Mouse (Mus musculus): ENCODE measurements around the gene Sesn2. TPM values are rescaled to one million over a fixed set of nuclear protein-coding genes. Genes with fewer than 3 reads are reported as not detected.
A peak's percentile ranks its signal among the peaks of the same experiment; 100 is the strongest.
"Not testable (repeated sequence)": the region's sequence is repeated elsewhere in the genome, so short reads cannot be mapped to it uniquely, and the experiment has no call there.

The Sesn2 gene
- 14.2 TPM in 2 replicates for polyA plus RNA-seq (2015; fragmentation: Nextera tagmentation; extraction: Ambion mirVana)

DNA sequence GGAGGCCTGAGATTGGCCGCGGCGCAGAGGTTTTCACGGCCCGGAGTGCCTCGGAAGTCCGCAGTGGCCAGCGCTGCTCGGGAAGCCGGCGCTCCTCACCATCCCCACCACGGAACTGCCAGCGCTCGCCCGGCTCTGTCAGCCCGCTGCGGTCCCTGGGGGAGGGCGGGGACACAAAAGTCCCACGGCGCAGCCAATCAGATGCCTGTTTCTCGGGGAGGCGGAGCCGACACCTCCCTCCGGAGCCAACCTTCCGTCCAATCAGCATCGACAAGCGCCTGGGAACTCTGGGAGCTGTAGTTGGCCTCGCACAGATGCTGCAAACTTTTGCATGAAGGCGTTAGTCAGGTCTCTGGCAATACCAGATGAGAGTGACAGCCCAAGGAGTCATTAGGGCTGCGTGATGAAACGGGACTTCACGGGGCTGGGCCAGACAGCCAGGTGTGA is at the start of gene Sesn2:
Sesn2 (minus strand) TSS at position 150 of the 447 bp plus-strand sequence.
- H3K36me3 ChIP-seq, result no peaks in the 10 kb centered on the region
- no peaks in the 10 kb centered on the region for H3K9me3 ChIP-seq
- H3K4me3 ChIP-seq (replicated peaks), result peak within 1 kb of the TSS; percentile 85
- H3K9ac ChIP-seq, result peak within 1 kb of the TSS; percentile 78
- WGBS, result 0% methylated on average over 32 of the region's 32 CpGs
- H3K27me3 ChIP-seq (replicated peaks), result no peaks in the 10 kb centered on the region
- H3K27ac ChIP-seq, result peak within 1 kb of the TSS; percentile 91
- ATAC-seq (ENCODE audit: insufficient read depth, low FRiP score, low read depth), result peak; percentile 92
- peak within 1 kb of the TSS; percentile 84 for H3K4me2 ChIP-seq
- H3K4me1 ChIP-seq, result peaks cover 13% of the 10 kb centered on the region; the same call in 1 of the 2 replicates

DNA sequence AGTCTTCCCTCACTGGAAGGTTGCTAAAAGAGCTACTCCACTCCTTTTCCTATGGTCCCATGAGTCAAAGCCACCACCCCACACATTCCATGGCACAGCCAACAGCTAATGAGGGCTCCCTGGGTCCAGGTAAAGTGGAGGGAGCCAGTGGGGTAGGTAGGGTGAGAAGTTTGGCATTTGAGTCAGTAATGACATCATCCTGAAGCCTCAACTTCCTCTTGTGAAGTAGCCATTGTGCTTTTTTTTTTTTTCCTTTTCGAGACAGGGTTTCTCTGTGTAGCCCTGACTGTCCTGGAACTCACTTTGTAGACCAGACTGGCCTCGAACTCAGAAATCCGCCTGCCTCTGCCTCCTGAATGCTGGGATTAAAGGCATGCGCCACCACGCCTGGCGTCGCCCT is 45.2 kb upstream of the Sesn2 start:
- H3K9me3 ChIP-seq; H3K27ac ChIP-seq; H3K9ac ChIP-seq; H3K27me3 ChIP-seq (replicated peaks); H3K4me3 ChIP-seq (replicated peaks); H3K4me1 ChIP-seq; H3K4me2 ChIP-seq; ATAC-seq (ENCODE audit: insufficient read depth, low FRiP score, low read depth): not testable (repeated sequence)
- 88% methylated on average over 7 of the region's 7 CpGs for WGBS
- H3K36me3 ChIP-seq, result peaks cover 23% of the 10 kb centered on the region

DNA sequence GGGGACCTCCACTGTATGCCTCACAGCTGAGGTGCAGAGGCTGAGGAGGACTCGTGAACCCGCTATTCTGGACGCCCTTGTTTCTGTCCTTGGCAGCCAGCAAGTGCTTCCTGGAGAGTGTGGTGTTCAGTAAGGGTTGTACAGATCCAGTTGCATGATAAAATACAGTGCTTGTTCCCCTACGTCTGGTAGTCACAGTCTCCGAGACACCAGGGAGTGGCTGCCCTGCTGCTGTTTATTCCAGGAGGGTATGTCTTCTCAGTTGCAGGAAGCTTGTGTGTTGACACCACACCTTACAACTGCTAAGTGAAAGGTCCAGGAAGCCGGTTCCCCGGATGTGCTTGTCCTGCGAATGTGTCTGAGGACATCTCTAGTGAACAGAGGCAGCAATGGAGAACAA is 44.4 kb upstream of the Sesn2 start:
- H3K36me3 ChIP-seq, result peaks cover 30% of the 10 kb centered on the region
- H3K9ac ChIP-seq, result no peak overlapping the region
- peak overlapping the region; percentile 36; the same call in 1 of the 2 replicates for H3K27ac ChIP-seq
- H3K4me3 ChIP-seq (replicated peaks), result no peak overlapping the region
- H3K4me2 ChIP-seq, result no peak overlapping the region
- H3K27me3 ChIP-seq (replicated peaks), result no peaks in the 10 kb centered on the region
- H3K4me1 ChIP-seq, result no peaks in the 10 kb centered on the region
- no peaks in the 10 kb centered on the region for H3K9me3 ChIP-seq
- WGBS, result 73% methylated on average over 8 of the region's 8 CpGs
- no peak for ATAC-seq (ENCODE audit: insufficient read depth, low FRiP score, low read depth)

DNA sequence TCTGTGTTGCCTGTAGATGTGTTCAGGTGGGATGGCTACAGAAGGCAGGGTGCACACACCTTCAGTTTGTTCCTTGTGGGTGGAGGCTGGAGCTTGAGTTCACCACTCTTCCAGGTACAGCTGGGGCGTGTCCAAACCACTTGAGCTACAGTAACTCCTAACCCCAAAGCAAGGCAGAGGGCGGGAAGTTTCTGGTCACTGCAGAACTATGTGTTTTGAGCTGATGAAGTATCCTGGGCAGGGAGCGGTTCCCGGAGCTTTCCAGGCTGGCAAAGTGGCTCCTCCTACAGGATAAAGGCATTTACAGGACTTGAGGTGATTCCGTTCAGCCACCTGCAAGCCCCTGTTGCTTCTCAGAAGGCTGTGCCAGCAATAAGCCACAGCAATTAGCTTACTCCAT is 43.9 kb upstream of the Sesn2 start:
- H3K9me3 ChIP-seq, result no peaks in the 10 kb centered on the region
- H3K27ac ChIP-seq, result peak overlapping the region; percentile 36; the same call in 1 of the 2 replicates
- H3K4me3 ChIP-seq (replicated peaks), result no peak overlapping the region
- H3K9ac ChIP-seq, result no peak overlapping the region
- H3K4me1 ChIP-seq, result no peaks in the 10 kb centered on the region
- H3K4me2 ChIP-seq, result no peak overlapping the region
- WGBS, result 68% methylated on average over 5 of the region's 5 CpGs
- H3K27me3 ChIP-seq (replicated peaks), result no peaks in the 10 kb centered on the region
- H3K36me3 ChIP-seq, result peaks cover 34% of the 10 kb centered on the region
- no peak for ATAC-seq (ENCODE audit: insufficient read depth, low FRiP score, low read depth)

DNA sequence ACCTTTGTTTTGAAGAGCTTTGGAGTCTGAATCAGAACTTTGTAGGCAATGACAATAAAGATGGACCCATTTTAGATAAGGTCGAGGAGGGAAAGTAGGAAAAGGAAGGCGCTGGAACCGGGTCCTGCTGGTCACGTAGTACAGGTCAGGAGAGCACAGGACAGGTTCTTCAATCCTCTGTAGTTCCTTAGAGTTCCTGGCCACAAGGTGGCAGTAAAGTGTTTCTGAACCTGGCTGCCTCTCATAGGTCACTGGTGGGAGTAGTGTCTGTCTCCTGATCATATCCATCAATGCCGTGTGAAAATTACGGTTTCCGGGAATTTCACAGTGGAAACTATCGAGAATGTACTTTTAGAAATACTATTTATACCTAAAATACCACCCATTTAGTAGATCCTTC is 35.5 kb upstream of the Sesn2 start:
- no peak overlapping the region for H3K4me2 ChIP-seq
- no peaks in the 10 kb centered on the region for H3K27me3 ChIP-seq (replicated peaks)
- ATAC-seq (ENCODE audit: insufficient read depth, low FRiP score, low read depth), result no peak
- H3K36me3 ChIP-seq, result peaks cover 64% of the 10 kb centered on the region
- WGBS, result 22% methylated on average over 8 of the region's 8 CpGs
- no peaks in the 10 kb centered on the region for H3K4me1 ChIP-seq
- no peak overlapping the region for H3K9ac ChIP-seq
- no peak overlapping the region for H3K27ac ChIP-seq
- H3K9me3 ChIP-seq, result no peaks in the 10 kb centered on the region
- H3K4me3 ChIP-seq (replicated peaks), result no peak overlapping the region

DNA sequence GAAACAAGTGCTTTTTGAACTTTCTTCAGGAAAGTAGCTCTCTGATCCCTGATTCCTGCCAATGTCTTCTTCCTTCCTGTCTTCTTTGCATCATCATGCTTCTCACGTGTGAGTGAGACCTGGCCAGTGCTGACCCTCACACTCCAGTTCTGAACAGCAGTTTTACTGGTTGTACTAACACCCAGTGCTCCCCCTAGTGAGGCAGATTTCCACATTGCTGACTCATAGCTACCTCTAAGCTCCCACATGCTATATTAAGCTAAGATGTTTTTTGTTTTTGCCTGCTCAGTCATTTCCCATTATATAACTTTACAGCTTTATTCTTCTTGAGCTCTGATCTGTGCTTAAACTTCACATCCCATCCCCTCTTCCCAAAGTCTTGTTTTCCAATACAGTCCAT is 32.4 kb upstream of the Sesn2 start:
- H3K4me1 ChIP-seq, result no peaks in the 10 kb centered on the region
- 55% methylated on average over 1 of the region's 1 CpGs for WGBS
- H3K27ac ChIP-seq, result no peak overlapping the region
- H3K27me3 ChIP-seq (replicated peaks), result no peaks in the 10 kb centered on the region
- H3K9me3 ChIP-seq, result no peaks in the 10 kb centered on the region
- no peak for ATAC-seq (ENCODE audit: insufficient read depth, low FRiP score, low read depth)
- H3K4me3 ChIP-seq (replicated peaks), result no peak overlapping the region
- no peak overlapping the region for H3K4me2 ChIP-seq
- no peak overlapping the region for H3K9ac ChIP-seq
- H3K36me3 ChIP-seq, result peaks cover 61% of the 10 kb centered on the region

DNA sequence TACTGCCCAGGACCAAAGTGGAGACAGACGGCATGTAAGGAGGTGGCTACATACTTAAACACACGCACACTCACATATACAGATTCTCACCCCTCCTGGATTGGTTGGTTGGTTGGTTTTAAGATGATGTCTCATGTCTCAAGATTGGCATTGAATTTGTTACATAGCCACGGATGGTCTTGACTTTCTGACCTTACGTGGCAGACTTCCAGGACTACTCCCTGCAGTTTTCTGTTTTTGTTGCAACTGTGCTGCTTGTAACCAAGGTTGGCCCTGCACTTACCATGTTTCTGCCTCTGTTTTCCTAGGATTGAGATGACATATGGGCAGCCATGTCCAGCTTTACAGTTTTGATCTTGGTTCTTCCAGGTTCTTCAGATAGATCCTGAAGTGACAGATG is 31.1 kb upstream of the Sesn2 start:
- 84% methylated on average over 4 of the region's 4 CpGs for WGBS
- H3K4me1 ChIP-seq, result peaks cover 8% of the 10 kb centered on the region; the same call in 1 of the 2 replicates
- H3K27ac ChIP-seq, result no peak overlapping the region
- H3K4me3 ChIP-seq (replicated peaks), result no peak overlapping the region
- H3K27me3 ChIP-seq (replicated peaks), result no peaks in the 10 kb centered on the region
- H3K36me3 ChIP-seq, result peaks cover 53% of the 10 kb centered on the region
- no peak overlapping the region for H3K4me2 ChIP-seq
- ATAC-seq (ENCODE audit: insufficient read depth, low FRiP score, low read depth), result no peak
- H3K9me3 ChIP-seq, result no peaks in the 10 kb centered on the region
- H3K9ac ChIP-seq, result no peak overlapping the region

DNA sequence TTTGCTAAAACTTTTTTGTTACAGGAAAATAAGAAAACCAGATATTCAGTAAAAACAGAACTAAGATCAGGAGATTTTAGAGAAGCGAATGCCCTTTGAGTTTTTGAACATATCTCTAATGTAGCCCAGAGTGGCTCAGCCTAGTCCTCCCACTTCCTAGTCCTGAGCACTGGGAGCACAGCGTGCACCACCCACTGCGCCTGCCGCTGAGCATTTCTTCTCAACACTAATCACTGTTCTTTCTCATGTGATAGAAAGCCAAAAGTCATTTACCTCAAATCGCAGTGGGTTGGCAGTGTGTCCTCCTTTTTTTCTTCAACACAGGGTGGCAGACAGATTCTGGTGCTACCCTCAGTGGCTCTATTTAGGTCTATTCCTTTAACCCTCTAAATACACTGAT is 29.2 kb upstream of the Sesn2 start:
- Histone ChIP-seq H3K9me3 (no peaks in the 10 kb centered on the region), H3K4me3 (replicated peaks) (no peak overlapping the region), H3K27me3 (replicated peaks) (no peaks in the 10 kb centered on the region), H3K4me2 (no peak overlapping the region), H3K36me3 (peaks cover 42% of the 10 kb centered on the region), H3K4me1 (peaks cover 12% of the 10 kb centered on the region; the same call in 1 of the 2 replicates), H3K27ac (no peak overlapping the region), H3K9ac (no peak overlapping the region)
- 96% methylated on average over 5 of the region's 5 CpGs for WGBS
- no peak for ATAC-seq (ENCODE audit: insufficient read depth, low FRiP score, low read depth)

DNA sequence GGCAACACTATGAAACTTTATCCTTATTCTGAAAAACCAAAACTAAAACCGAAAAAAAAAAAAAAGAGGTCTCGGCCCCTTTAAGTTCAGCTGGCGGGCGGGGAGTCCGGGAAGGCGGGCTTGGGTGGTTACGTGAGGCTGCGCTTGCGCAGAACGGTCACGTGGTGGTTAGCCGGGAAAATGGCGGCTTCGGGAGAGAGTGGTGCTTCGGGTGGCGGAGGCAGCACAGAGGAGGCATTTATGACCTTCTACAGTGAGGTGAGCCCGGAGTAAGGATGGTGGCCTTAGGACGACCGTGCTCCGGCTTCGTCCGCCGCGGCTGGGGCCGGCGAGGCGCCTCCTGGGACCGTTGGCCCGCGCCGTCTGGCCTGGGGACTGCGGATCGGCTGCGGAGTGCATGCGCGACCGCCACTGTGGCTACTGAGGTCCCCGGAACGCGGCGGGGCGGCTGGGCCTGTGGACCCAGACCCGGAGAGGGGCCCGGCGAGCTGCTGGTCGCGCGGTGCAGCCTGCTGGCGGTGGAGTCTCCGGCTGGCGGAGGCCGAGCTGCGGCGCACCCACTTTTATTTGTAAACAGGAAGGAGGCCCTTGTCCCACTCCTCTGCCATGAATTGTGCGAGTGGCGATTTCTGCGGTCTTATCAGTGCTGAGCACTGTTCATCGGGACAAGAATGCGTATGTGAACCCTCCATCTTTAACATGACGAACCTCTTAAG is 25.3 kb upstream of the Sesn2 start, which contains the start of gene Dnajc8:
Dnajc8 (plus strand) TSS at position 145 of the 716 bp plus-strand sequence.
- Histone ChIP-seq H3K27me3 (replicated peaks) (no peaks in the 10 kb centered on the region), H3K36me3 (0 out of 2 replicates have a peak, but pooled peaks cover 14% of the 10 kb centered on the region), H3K9ac (peak within 1 kb of the TSS; percentile 100), H3K4me1 (peaks cover 12% of the 10 kb centered on the region), H3K27ac (peak within 1 kb of the TSS; percentile 83), H3K4me2 (peak within 1 kb of the TSS; percentile 81), H3K9me3 (no peaks in the 10 kb centered on the region), H3K4me3 (replicated peaks) (peak within 1 kb of the TSS; percentile 100)
- ATAC-seq (ENCODE audit: insufficient read depth, low FRiP score, low read depth), result peak; percentile 74
- WGBS, result under 1% methylated on average over 60 of the region's 60 CpGs

DNA sequence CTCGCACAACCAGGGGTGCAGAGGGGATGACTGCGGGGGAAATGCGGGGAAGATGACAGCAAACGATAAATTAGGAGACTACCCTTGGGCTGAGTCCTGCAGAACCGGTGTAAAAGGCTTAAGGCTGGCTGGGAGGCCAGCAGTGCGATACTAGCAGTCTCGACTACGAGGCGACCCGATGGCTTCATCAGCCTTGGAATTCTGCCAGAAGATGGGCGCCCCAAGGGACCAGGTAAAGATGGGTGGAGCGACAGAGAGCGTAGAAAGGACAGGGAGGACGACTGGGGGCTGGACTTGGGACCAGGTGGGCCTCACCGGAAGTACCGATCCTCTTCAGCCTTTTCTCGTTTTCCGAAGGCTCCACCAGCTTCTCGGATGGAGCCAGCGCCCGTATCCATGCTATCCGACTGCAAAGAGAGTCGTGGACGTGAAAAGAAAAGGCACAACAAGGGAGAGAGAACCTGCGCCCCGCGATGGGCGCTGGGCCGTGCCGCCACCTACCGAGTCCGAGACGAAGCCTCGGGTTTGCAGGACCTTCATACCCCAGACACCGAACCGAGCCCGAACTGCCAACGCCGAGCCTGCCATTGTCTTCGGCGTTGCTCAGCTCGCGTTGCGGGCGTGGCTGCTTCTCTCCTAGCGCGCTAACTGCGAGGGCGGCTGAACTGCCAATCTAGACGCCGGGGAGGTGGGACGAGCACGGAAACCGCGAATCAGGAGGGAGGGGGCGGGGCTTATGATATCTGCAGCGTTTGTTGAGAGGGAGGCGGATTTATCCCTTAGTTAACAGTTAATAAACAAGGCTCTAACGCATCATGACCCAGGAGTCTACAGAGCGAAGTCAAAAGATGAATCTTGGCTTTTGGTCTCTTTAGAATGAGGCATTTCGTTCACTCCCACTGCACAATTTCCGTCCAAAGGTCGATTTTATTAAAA is 22.9 kb upstream of the Sesn2 start, which contains the start of gene Atpif1:
Atpif1 (minus strand) TSS at position 679 of the 936 bp plus-strand sequence.
- Histone ChIP-seq H3K27ac (peak within 1 kb of the TSS; percentile 95), H3K4me3 (replicated peaks) (peak within 1 kb of the TSS; percentile 60), H3K4me1 (peaks cover 12% of the 10 kb centered on the region), H3K27me3 (replicated peaks) (no peaks in the 10 kb centered on the region), H3K9ac (peak within 1 kb of the TSS; percentile 62), H3K9me3 (no peaks in the 10 kb centered on the region), H3K36me3 (peaks cover 11% of the 10 kb centered on the region; the same call in 1 of the 2 replicates), H3K4me2 (peak within 1 kb of the TSS; percentile 81)
- ATAC-seq (ENCODE audit: insufficient read depth, low FRiP score, low read depth), result peak; percentile 86
- WGBS, result under 1% methylated on average over 63 of the region's 63 CpGs

DNA sequence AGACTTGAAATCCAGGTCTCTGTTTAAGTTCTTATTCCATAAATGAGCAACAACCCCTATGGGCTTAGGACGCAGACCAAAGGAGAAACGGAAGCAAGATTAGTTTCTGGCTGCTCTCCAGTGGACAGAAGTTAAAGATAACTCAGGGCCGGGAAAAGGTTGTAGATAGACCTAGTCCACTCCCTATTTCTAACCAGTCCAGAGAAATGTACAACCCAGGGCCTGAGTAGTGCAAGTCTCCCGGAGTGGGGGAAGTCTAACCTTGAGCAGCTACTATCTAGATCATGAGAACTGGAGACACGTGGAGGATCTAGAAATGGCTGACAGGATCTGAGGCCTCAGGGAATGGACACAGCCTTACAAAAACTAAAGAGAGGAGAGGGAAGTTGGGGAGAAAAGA is 22.2 kb upstream of the Sesn2 start:
- peaks cover 12% of the 10 kb centered on the region for H3K4me1 ChIP-seq
- 1% methylated on average over 5 of the region's 5 CpGs for WGBS
- peak overlapping the region; percentile 95 for H3K27ac ChIP-seq
- H3K9me3 ChIP-seq, result no peaks in the 10 kb centered on the region
- H3K4me3 ChIP-seq (replicated peaks), result peak overlapping the region; percentile 60
- H3K36me3 ChIP-seq, result peaks cover 10% of the 10 kb centered on the region; the same call in 1 of the 2 replicates
- peak; percentile 33; the same call in 1 of the 2 replicates for ATAC-seq (ENCODE audit: insufficient read depth, low FRiP score, low read depth)
- H3K4me2 ChIP-seq, result peak overlapping the region; percentile 81
- peak overlapping the region; percentile 62 for H3K9ac ChIP-seq
- no peaks in the 10 kb centered on the region for H3K27me3 ChIP-seq (replicated peaks)

Data from stomach, embryonic 15.5 days (tissue).